Mouse (Mus musculus) lung, postnatal 0 days (tissue): ENCODE measurements around the gene Osgep.

ENCODE experiments used
- CTCF ChIP-seq: IDR thresholded peaks from 2 replicates; pipeline ENCODE4 v1.5.1; 2016; ENCODE audit warnings: antibody characterized with exemption, mild to moderate bottlenecking
- EP300 ChIP-seq: IDR thresholded peaks from 2 replicates; pipeline ENCODE4 v1.6.1; 2016; ENCODE audit warnings: antibody characterized with exemption, mild to moderate bottlenecking, control low read depth

DNA sequence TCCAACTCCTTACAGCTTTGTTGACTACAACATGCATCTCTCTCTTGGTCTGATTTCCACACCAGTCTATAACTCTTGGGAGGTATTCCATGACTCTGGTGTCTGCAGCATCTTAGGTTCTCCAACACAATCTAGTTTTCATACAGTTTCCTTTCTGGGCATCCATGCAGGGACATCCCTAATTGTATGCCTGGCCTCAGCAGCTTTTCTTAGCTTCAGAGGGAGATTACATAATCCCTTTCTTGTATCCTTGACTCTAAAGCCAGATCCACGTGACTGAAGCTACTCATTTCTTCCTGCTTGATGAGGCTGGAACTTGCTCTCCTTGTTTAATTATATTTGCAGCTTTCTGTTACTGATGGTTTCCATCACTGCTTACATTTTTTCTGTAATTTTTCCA is 12.0 kb upstream of the Osgep start:
- no peak for TF ChIP-seq EP300
- TF ChIP-seq CTCF = no peak
